Mouse (Mus musculus): Measurements from ENCODE around the gene Serpina3i.
"Not testable (repeated sequence)": the region's sequence is repeated elsewhere in the genome, so short reads cannot be mapped to it uniquely, and the experiment has no call there.

The Serpina3i gene

GRCm38 (mm10) chr12:104262863-104263262, at the start of gene Serpina3i:
Gene Serpina3i (plus strand): TSS chr12:104263122.
- no peak for DNase-seq (ENCODE audit: low spot score)

GRCm38 (mm10) chr12:104213689-104214444, 49.1 kb upstream of the Serpina3i start:
- peak; percentile 8 for DNase-seq (ENCODE audit: low spot score)

DNA sequence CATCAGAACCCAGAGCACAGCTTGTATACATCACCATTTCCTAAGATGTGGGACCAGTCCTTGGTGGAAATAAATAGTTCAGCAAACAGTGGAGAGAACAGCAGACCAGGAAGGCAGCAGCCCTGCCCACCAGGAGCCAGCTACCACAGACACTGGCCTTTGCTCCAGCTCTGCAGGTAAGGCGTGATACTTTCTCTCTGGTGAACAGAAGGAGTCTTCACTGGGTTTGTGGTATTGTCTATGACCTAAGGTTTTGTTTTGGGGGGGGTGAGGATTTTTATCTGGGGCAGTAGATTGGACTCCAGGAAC, 48.5 kb upstream of the Serpina3i start, which contains the start of gene Serpina3f:
Gene Serpina3f, plus strand, starts transcription at position 100 of the 309 bp plus-strand sequence.
- no peak for DNase-seq (ENCODE audit: low spot score)

DNA sequence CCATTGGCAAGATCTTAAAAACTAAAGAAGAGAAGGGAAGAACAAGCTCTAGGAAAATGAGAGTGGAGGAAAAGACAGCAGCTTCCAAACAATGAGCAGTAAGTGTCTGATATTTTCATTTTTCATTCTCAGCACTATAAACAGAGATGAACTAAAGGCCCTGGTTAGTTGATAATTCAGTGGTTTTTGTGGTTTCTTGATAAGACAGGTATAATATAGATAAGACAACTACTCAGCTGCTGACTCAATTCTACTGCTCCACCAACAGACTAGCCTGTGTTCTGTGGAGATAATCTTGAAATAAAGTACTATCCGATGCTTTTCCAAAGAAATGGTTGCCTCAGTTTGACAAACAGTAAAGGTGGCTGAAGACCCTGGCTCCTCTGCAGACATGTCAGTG, 47.7 kb upstream of the Serpina3i start:
- DNase-seq (ENCODE audit: low spot score) = no peak

DNA sequence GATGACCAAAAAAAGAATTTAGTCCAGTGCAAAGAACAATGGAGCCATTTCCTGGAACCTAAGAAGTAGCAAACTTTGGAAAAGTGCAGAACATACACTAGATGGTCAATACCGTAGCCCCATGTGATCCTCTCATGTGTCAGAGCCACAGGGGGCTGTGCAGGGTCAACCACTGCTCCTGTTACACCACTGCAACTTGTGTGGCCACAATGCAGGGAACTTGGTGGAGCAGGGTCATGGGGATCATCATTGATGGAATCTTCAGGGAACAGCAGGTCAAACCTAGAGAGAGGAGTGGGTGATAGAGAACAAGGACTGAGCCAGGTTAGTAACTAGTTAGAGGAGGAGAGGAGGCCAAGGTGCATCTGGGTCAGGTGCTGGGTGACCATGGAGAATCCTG, 41.3 kb upstream of the Serpina3i start:
- no peak for DNase-seq (ENCODE audit: low spot score)

GRCm38 (mm10) chr12:104223690-104224089, 39.2 kb upstream of the Serpina3i start:
- no peak for DNase-seq (ENCODE audit: low spot score)

DNA sequence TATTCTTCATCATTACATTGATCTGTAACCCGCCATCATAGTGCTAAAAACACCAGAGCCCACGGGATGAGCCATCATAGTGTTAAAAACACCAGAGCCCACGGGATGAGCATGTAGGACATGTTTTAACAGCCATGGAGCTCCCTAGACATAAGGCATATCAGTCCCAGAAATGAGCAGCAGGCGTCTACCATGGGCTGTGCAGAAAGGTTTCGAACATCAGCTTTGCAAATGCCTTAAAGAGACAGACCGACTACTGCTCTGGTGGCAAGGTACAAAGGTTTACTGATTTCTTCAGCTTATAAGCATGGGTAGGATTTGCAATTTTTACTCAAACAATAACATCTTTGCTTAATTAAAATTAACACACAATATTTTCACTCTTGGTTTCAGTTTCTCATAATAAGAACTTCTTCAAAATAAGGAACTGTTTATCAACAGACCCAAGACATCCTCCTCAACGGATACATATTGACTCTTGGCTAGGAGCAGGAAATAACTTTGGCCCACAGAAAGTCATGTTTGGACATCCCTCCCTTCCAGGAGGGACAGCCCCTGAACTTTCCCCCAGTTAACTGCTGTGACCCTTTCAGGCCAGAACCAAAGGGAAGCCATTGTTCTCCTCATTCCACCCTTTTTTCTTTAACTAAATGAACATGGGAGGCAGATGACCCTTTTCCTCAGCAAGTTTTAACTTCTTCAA, 38.2 kb upstream of the Serpina3i start:
- no peak for DNase-seq (ENCODE audit: low spot score)

GRCm38 (mm10) chr12:104230762-104231161, 32.2 kb upstream of the Serpina3i start:
- DNase-seq (ENCODE audit: low spot score) = no peak

DNA sequence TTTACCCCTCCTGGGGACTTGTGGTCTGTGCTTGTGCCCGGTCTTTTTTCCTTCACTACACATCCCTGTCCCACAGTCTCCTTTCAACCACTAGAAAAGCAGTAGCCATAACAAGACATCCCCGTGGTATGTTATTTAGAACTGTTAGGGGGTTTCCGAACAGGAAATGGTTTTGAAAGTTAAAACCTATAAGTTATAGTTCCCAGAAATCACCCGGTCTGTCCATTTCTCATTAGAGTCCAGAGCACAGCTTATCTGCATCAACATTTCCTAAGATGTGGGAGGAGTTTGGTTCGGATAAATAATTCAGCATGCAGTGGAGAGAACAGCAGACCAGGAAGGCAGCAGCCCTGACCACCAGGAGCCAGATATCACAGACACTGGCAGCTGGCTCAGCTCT, 27.0 kb upstream of the Serpina3i start, which contains the start of gene Serpina3g:
Gene Serpina3g, plus strand, starts transcription at position 331 of the 400 bp plus-strand sequence.
- DNase-seq (ENCODE audit: low spot score) = no peak

- DNase-seq (ENCODE audit: low spot score) = not testable (repeated sequence)
Observed at GRCm38 (mm10) chr12:104238048-104238447, 24.9 kb upstream of the Serpina3i start.

- DNase-seq (ENCODE audit: low spot score) = no peak
Observed at GRCm38 (mm10) chr12:104243307-104243706, 19.6 kb upstream of the Serpina3i start.

DNA sequence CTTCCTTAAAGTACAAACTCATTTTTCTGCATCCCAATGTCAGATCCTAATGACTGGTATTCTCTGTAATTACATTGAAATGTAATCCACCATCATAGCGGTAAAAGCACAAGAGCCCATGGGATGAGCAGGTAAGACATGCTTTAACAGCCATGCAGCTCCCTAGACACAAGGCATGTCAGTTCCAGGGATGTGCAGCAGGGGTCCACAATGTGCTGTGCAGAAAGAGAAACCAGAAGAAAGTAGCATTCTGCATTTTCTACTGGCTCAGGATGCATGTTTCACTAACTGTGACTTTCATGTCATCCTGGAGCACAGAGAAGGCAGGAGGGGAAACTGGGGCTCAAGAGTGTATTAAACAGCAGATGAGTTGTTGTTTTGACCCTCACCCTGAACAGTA, 17.8 kb upstream of the Serpina3i start:
- no peak for DNase-seq (ENCODE audit: low spot score)

DNA sequence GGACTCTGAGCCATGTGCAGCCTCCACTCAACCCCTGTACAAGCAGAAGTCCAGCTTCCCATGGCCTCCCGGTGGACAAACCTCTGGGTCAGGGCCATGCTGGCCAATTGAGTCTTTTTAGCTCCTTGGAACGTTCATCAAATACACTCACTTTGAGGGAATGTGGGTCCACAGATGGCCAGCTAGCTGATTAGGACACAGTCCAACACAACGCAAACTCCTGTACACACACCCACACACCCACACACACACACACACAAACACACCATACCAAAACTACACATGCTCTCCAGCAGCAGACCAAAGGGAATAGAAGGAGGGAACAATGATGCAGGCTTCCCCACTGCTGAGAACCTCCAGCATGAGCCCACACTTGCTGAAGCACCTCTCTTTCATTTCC, 17.3 kb upstream of the Serpina3i start:
- no peak for DNase-seq (ENCODE audit: low spot score)

DNA sequence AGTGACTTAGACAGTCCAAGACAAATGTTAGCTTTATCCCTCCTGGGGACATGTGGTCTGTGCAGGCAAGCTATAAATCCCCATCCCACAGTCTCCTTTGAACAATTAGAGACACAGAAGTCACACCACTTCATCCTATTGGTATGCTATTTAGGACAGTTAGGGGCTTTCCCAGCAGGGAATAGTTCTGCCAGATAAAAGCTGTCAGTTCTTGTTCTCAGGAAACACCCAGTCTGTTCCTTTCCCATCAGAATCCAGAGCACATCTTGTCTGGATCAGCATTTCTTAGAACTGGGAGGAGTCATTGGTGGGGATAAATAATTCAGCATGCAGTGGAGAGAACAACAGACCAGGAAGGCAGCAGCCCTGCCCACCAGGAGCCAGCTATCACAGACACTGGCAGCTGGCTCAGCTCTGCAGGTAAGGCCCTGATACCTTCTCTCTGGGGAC, 15.3 kb upstream of the Serpina3i start:
- no peak for DNase-seq (ENCODE audit: low spot score)

- no peak for DNase-seq (ENCODE audit: low spot score)
Observed at GRCm38 (mm10) chr12:104248231-104248630, 14.7 kb upstream of the Serpina3i start.

DNA sequence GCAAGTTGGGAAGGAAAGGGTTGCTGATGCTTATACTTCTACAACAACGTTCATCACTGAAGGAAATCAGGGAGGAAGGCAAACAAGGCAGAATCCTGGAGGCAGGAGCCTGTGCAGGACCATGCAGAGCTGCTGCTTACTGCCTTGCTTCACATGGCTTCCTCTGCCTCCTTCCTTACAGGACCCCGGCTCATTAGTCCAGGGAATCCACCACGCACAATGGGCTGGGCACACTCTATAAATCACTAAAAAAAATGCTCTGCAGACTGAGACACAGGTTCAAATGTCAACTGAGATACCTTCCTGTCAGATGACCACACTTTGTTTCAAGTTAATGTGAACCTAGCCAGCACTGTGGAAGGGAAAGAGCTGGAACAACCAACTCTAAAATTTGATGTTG, 1.9 kb upstream of the Serpina3i start:
- DNase-seq (ENCODE audit: low spot score) = no peak

DNA sequence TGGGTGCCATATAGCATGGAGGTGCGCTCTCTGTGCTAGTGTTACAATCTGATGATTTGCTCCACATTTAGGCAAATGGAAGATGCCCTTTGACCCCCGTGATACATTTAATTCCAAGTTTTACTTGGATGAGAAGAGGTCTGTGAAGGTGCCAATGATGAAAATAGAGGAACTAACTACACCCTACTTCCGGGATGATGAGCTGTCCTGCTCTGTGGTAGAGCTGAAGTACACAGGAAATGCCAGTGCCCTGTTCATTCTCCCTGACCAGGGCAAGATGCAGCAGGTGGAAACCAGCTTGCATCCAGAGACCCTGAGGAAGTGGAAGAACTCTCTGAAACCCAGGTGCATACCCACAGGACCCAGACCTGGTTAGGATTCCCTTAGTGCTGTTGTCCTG, 3.5 kb downstream of the Serpina3i start:
- DNase-seq (ENCODE audit: low spot score) = no peak

GRCm38 (mm10) chr12:104278216-104279055, 15.5 kb downstream of the Serpina3i start:
- no peak for DNase-seq (ENCODE audit: low spot score)

- DNase-seq (ENCODE audit: low spot score) = no peak
Observed at GRCm38 (mm10) chr12:104279056-104279435, 16.1 kb downstream of the Serpina3i start.

DNA sequence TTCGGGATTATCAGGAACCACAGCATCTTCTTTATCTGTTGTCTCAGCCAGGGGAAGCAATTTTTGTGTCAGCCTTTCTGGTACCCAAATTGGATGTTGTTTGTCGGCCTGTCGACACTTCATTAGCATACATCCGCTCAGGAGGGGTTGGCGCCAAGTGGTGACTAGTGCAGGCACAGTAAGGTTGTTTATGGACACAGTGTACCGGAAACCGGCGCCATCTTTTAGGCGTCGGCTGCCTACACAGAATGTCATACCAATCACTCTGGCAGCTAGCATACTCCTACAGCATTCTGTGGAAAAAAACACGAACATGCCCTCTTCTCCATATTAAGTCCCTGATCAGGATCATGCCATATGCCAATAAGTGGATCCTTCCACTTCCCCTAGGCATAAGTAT, 20.5 kb downstream of the Serpina3i start:
- no peak for DNase-seq (ENCODE audit: low spot score)

DNA sequence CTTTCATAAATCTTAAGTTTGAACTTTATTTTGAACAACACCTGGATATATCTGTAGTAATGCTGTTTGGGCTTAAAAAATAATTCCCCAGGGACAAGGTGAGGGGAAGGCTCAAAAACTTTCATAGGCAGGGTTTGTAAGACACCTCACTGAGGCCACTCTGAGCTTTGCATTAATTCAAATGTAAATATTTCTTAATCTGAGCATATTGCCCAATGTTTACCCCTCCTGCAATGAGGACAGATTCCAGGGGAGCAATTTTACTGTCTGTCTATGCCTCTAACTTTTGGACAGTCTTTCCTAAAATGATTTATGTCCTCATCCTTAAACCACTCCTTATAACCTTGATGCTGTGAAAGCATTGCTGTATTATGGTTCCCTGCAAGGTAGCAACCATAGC, 25.4 kb downstream of the Serpina3i start:
- DNase-seq (ENCODE audit: low spot score) = no peak

- DNase-seq (ENCODE audit: low spot score) = no peak
Observed at GRCm38 (mm10) chr12:104289872-104290271, 26.9 kb downstream of the Serpina3i start.

- no peak for DNase-seq (ENCODE audit: low spot score)
Observed at GRCm38 (mm10) chr12:104293963-104294362, 31.0 kb downstream of the Serpina3i start.
